Mouse (Mus musculus): ENCODE data around the gene Fat1.

DNA sequence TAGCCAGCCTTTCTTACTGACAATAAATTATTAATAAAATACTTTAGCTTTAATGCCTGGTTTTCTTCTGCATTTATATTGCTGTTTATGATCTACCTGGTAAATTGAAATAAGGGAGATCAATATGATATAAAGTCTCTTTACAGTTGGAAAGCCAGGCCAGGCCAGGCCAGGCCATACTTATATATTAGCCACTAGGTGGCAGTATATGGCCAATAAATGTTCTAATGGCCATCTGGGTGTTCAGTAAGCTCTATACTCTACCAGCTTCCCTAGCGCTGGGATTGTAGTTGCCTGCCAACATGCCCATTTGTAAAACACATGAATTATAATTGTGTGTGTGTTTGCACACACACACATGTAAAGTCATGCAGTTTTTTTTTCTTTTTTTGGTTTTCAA lies 117.0 kb downstream of the Fat1 start:
- TF ChIP-seq CTCF (IDR thresholded peaks at IDR 0.05; ENCODE audit: low read depth, low read length): no peak
- TF ChIP-seq POLR2A (IDR thresholded peaks at IDR 0.05; ENCODE audit: borderline replicate concordance, low read depth, low read length): no peak
